Mouse (Mus musculus) heart, postnatal 36 days (tissue): Measurements from ENCODE around the gene Tldc1. TPM values are rescaled to one million over a fixed set of nuclear protein-coding genes. Genes with fewer than 3 reads are reported as not detected.

ENCODE experiments used
- DNase-seq, 2 experiments: peaks; one replicate each; pipeline ENCODE4 v3.0.0; 2021 to 2022
- intact Hi-C: fragments of 180-260 bp; cut with DNase I; formaldehyde crosslinking; loops from one replicate; pipeline ENCODE4 v1.15.1; 2025
- total RNA-seq, 2 experiments: library from RNA; stranded (reverse); gene quantifications; 2 replicates each; pipeline ENCODE4 v1.2.3; 2021

Gene Tldc1
- total RNA-seq, 2 experiments from 2014 or later = 11.1 to 13.3 TPM

- no peak for DNase-seq
- intact Hi-C loops = no loop called here
Measured at GRCm38 (mm10) chr8:119802592-119802991, 24.4 kb upstream of the Tldc1 start.

GRCm38 (mm10) chr8:119801168-119801567 lies 23.0 kb upstream of the Tldc1 start:
- intact Hi-C loops = no loop called here

GRCm38 (mm10) chr8:119798965-119799264 lies 20.7 kb upstream of the Tldc1 start:
- DNase-seq = no peak
- intact Hi-C loops = no loop called here

More at GRCm38 (mm10) chr8:119801168-119801567, 23.0 kb upstream of the Tldc1 start:
- DNase-seq = no peak

- intact Hi-C loops = no loop called here
- DNase-seq = peak in 1 of 2 experiments; percentile 53
Measured at GRCm38 (mm10) chr8:119798170-119798964, 20.2 kb upstream of the Tldc1 start.

GRCm38 (mm10) chr8:119795651-119796050 lies 17.4 kb upstream of the Tldc1 start:
- intact Hi-C loops = no loop called here

GRCm38 (mm10) chr8:119794689-119795088 lies 16.5 kb upstream of the Tldc1 start:
- intact Hi-C loops = no loop called here
- DNase-seq = no peak

More at GRCm38 (mm10) chr8:119795651-119796050, 17.4 kb upstream of the Tldc1 start:
- DNase-seq = no peak

- intact Hi-C loops = no loop called here
- no peak for DNase-seq
Measured at GRCm38 (mm10) chr8:119791804-119792704, 13.8 kb upstream of the Tldc1 start.

- intact Hi-C loops = no loop called here
Measured at GRCm38 (mm10) chr8:119789581-119789980, 11.4 kb upstream of the Tldc1 start.

GRCm38 (mm10) chr8:119788607-119789381 lies 10.6 kb upstream of the Tldc1 start:
- no peak for DNase-seq
- intact Hi-C loops = no loop called here

More at GRCm38 (mm10) chr8:119789581-119789980, 11.4 kb upstream of the Tldc1 start:
- no peak for DNase-seq

- no peak for DNase-seq
Measured at GRCm38 (mm10) chr8:119787341-119787740, 9.1 kb upstream of the Tldc1 start.

GRCm38 (mm10) chr8:119786871-119787270 lies 8.7 kb upstream of the Tldc1 start:
- intact Hi-C loops = no loop called here
- DNase-seq = no peak

More at GRCm38 (mm10) chr8:119787341-119787740, 9.1 kb upstream of the Tldc1 start:
- intact Hi-C loops = no loop called here

GRCm38 (mm10) chr8:119785764-119786405 lies 7.7 kb upstream of the Tldc1 start:
- intact Hi-C loops = no loop called here
- no peak for DNase-seq

- intact Hi-C loops = loop anchor here (5.0 kb wide), 1 partner anchor 288 kb away; no protein-coding TSS in a partner anchor
- DNase-seq = no peak
Measured at GRCm38 (mm10) chr8:119784676-119785075, 6.5 kb upstream of the Tldc1 start.

- intact Hi-C loops = loop anchor here (5.0 kb wide), 1 partner anchor 288 kb away; no protein-coding TSS in a partner anchor
- no peak for DNase-seq
Measured at GRCm38 (mm10) chr8:119784141-119784574, 5.9 kb upstream of the Tldc1 start.

GRCm38 (mm10) chr8:119783579-119783978 lies 5.4 kb upstream of the Tldc1 start:
- DNase-seq = no peak
- intact Hi-C loops = loop anchor here (5.0 kb wide), 1 partner anchor 289 kb away; no protein-coding TSS in a partner anchor

GRCm38 (mm10) chr8:119782715-119783114 lies 4.5 kb upstream of the Tldc1 start:
- intact Hi-C loops = loop anchor here (1.0 to 5.0 kb wide), 3 partner anchors 61 to 290 kb away; no protein-coding TSS in a partner anchor
- peak; percentile 80 to 84 for DNase-seq

- intact Hi-C loops = loop anchor here (5.0 kb wide), 1 partner anchor 291 kb away; no protein-coding TSS in a partner anchor
- DNase-seq = no peak
Measured at GRCm38 (mm10) chr8:119781086-119781840, 3.0 kb upstream of the Tldc1 start.

GRCm38 (mm10) chr8:119780402-119781049 lies 2.3 kb upstream of the Tldc1 start:
- no peak for DNase-seq
- intact Hi-C loops = loop anchor here (5.0 kb wide), 1 partner anchor 292 kb away; no protein-coding TSS in a partner anchor
